Mouse (Mus musculus) telencephalon, adult 2 months (tissue): ENCODE results near the gene Abhd14b.

ENCODE experiments used
- DNase-seq: peaks from one replicate; pipeline ENCODE4 v3.0.0-alpha.2; 2011; ENCODE audit warnings: low read depth, low spot score

Abhd14b gene

GRCm38 (mm10) chr9:106429221-106430014, 17.8 kb upstream of the Abhd14b start, which contains the start of gene Rpl29:
TSS of gene Rpl29 (plus strand) at chr9:106429454.
- DNase-seq: peak; percentile 96

GRCm38 (mm10) chr9:106430015-106430264, 17.3 kb upstream of the Abhd14b start:
- DNase-seq: no peak

- no peak for DNase-seq
Measured at GRCm38 (mm10) chr9:106433389-106433788, 13.9 kb upstream of the Abhd14b start.

GRCm38 (mm10) chr9:106436566-106436965, 10.7 kb upstream of the Abhd14b start:
- no peak for DNase-seq

- DNase-seq: no peak
Measured at GRCm38 (mm10) chr9:106442680-106443079, 4.6 kb upstream of the Abhd14b start.

- DNase-seq: no peak
Measured at GRCm38 (mm10) chr9:106444836-106445235, 2.4 kb upstream of the Abhd14b start.

- DNase-seq: no peak
Measured at GRCm38 (mm10) chr9:106447951-106448350, 692 bp downstream of the Abhd14b start.

- peak; percentile 80 for DNase-seq
Measured at GRCm38 (mm10) chr9:106448498-106449031, 1.3 kb downstream of the Abhd14b start.

- DNase-seq: no peak
Measured at GRCm38 (mm10) chr9:106449947-106450346, 2.7 kb downstream of the Abhd14b start.

GRCm38 (mm10) chr9:106450661-106451060, 3.4 kb downstream of the Abhd14b start:
- DNase-seq: no peak

GRCm38 (mm10) chr9:106451298-106451697, 4.0 kb downstream of the Abhd14b start:
- DNase-seq: no peak

- DNase-seq: no peak
Measured at GRCm38 (mm10) chr9:106451899-106452298, 4.6 kb downstream of the Abhd14b start.

GRCm38 (mm10) chr9:106452351-106452750, 5.1 kb downstream of the Abhd14b start:
- no peak for DNase-seq

- DNase-seq: no peak
Measured at GRCm38 (mm10) chr9:106452821-106453220, 5.6 kb downstream of the Abhd14b start.

- DNase-seq: no peak
Measured at GRCm38 (mm10) chr9:106453271-106454070, 6.2 kb downstream of the Abhd14b start, which contains the start of gene Pcbp4. TSS of gene Pcbp4 (plus strand) at chr9:106453291.

- DNase-seq: no peak
Measured at GRCm38 (mm10) chr9:106454071-106454761, 7.0 kb downstream of the Abhd14b start.

- DNase-seq: no peak
Measured at GRCm38 (mm10) chr9:106454888-106455681, 7.8 kb downstream of the Abhd14b start.

GRCm38 (mm10) chr9:106456325-106457162, 9.3 kb downstream of the Abhd14b start:
- no peak for DNase-seq

GRCm38 (mm10) chr9:106457163-106457559, 9.9 kb downstream of the Abhd14b start:
- no peak for DNase-seq

- no peak for DNase-seq
Measured at GRCm38 (mm10) chr9:106457920-106458319, 10.7 kb downstream of the Abhd14b start.
